Mouse (Mus musculus): Measurements from ENCODE around the gene Gucy2c.

GRCm38 (mm10) chr6:136816826-136817225 lies 35.3 kb upstream of the Gucy2c start:
- no peak for TF ChIP-seq ETS1 (IDR thresholded peaks at IDR 0.05; ENCODE audit: low read depth, low read length)
- no peak for TF ChIP-seq HCFC1 (IDR thresholded peaks at IDR 0.05; ENCODE audit: low read depth, low read length)
- TF ChIP-seq CTCF (IDR thresholded peaks at IDR 0.05 in 2 of 3, conservative IDR thresholded peaks at IDR 0.05 in 1 of 3; ENCODE audit: control insufficient read depth in 1 of 3, insufficient read depth in 1 of 3, low read depth in 2 of 3, low read length in 3 of 3, poor library complexity in 1 of 3, severe bottlenecking in 1 of 3) = no peak
- no peak for TF ChIP-seq RCOR1 (IDR thresholded peaks at IDR 0.05; ENCODE audit: low read depth, low read length)
- no peak for TF ChIP-seq POLR2A (IDR thresholded peaks at IDR 0.05; ENCODE audit: control insufficient read depth in 1 of 2, insufficient read depth in 1 of 2, low read depth in 1 of 2, low read length in 2 of 2, poor library complexity in 1 of 2)
- no peak for TF ChIP-seq USF1 (IDR thresholded peaks at IDR 0.05; ENCODE audit: low read depth, low read length)
- TF ChIP-seq GABPA (IDR thresholded peaks at IDR 0.05; ENCODE audit: low read depth, low read length) = no peak
- no peak for TF ChIP-seq MXI1 (IDR thresholded peaks at IDR 0.05; ENCODE audit: low read depth, low read length)
- no peak for TF ChIP-seq CHD1 (IDR thresholded peaks at IDR 0.05; ENCODE audit: low read depth, low read length)
- no peak for TF ChIP-seq NRF1 (IDR thresholded peaks at IDR 0.05; ENCODE audit: insufficient read depth, low read depth, low read length, poor library complexity, severe bottlenecking)
- TF ChIP-seq ZKSCAN1 (IDR thresholded peaks at IDR 0.05; ENCODE audit: low read depth, low read length) = no peak
- no peak for TF ChIP-seq POLR2AphosphoS2 (IDR thresholded peaks at IDR 0.05; ENCODE audit: low read length)

All from MEL (cell line).